Mouse (Mus musculus) liver, embryonic 15.5 days (tissue): ENCODE measurements at regions not wholly inside any gene's neighbourhood (a gene's known extent, or its start where the extent isn't known, plus 50 kb on each side); places are given as distances from the start of the nearest gene placed in this dataset.
"Not testable (repeated sequence)": the region's sequence is repeated elsewhere in the genome, so short reads cannot be mapped to it uniquely, and the experiment has no call there.

Experiments
- ATAC-seq: fragments of 200-750 bp; cut with Nextera tagmentation; 2 replicates; pipeline ENCODE4 v1.8.0; 2017; ENCODE audit warnings: moderate number of reproducible peaks, mild to moderate bottlenecking, moderate library complexity; ENCODE audit not compliant: insufficient read depth
- H3K27ac ChIP-seq: fragments of 300-500 bp; sonication (generic); replicated peaks from 2 replicates; pipeline ENCODE4 v1.5.1; 2015; ENCODE audit warnings: mild to moderate bottlenecking, inconsistent platforms
- H3K27me3 ChIP-seq: fragments of 300-500 bp; sonication (generic); 2 replicates; pipeline ENCODE4 v1.6.1; 2015; ENCODE audit warnings: mild to moderate bottlenecking, inconsistent platforms
- H3K36me3 ChIP-seq: fragments of 300-500 bp; sonication (generic); replicated peaks from 2 replicates; pipeline ENCODE4 v1.6.1; 2015; ENCODE audit warnings: moderate library complexity, mild to moderate bottlenecking, inconsistent platforms
- H3K4me1 ChIP-seq: fragments of 300-500 bp; sonication (generic); replicated peaks from 2 replicates; pipeline ENCODE4 v1.6.1; 2015; ENCODE audit warnings: inconsistent platforms
- H3K4me2 ChIP-seq: fragments of 300-500 bp; sonication (generic); 2 replicates; pipeline ENCODE4 v1.6.1; 2015; ENCODE audit warnings: moderate library complexity, mild to moderate bottlenecking, inconsistent platforms
- H3K4me3 ChIP-seq: fragments of 300-500 bp; sonication (generic); replicated peaks from 2 replicates; pipeline ENCODE4 v1.5.1; 2015; ENCODE audit warnings: mild to moderate bottlenecking, inconsistent platforms
- H3K9ac ChIP-seq: fragments of 300-500 bp; sonication (generic); 2 replicates; pipeline ENCODE4 v1.6.1; 2015; ENCODE audit warnings: moderate library complexity, mild to moderate bottlenecking, inconsistent platforms
- H3K9me3 ChIP-seq: fragments of 300-500 bp; sonication (generic); replicated peaks from 2 replicates; pipeline ENCODE4 v1.6.1; 2016; ENCODE audit warnings: inconsistent platforms
- WGBS: fragments of 180-500 bp; shearing (Covaris S2); methylation state at CpG from one replicate; pipeline ENCODE4 v1.1.7; 2015; ENCODE audit warnings: mixed read lengths; ENCODE audit not compliant: insufficient replicate concordance; 5-methylcytosine and 5-hydroxymethylcytosine counted together

GRCm38 (mm10) chr6:140222534-140223324 is 181.5 kb upstream of the Plcz1 start:
- H3K4me2 ChIP-seq: no peak overlapping the region

GRCm38 (mm10) chr6:140221653-140222272 is 180.5 kb upstream of the Plcz1 start:
- Histone ChIP-seq H3K27me3 (no peaks in the 10 kb centered on the region), H3K9me3 (no peaks in the 10 kb centered on the region), H3K36me3 (no peaks in the 10 kb centered on the region), H3K4me3 (no peak overlapping the region), H3K9ac (no peak overlapping the region), H3K27ac (no peak overlapping the region), H3K4me1 (no peaks in the 10 kb centered on the region), H3K4me2 (no peak overlapping the region)
- WGBS: 46% methylated on average over 5 of the region's 5 CpGs
- no peak for ATAC-seq

More at GRCm38 (mm10) chr6:140222534-140223324, 181.5 kb upstream of the Plcz1 start:
- Histone ChIP-seq H3K4me1 (no peaks in the 10 kb centered on the region), H3K9ac (no peak overlapping the region), H3K36me3 (no peaks in the 10 kb centered on the region), H3K9me3 (no peaks in the 10 kb centered on the region), H3K4me3 (no peak overlapping the region), H3K27ac (no peak overlapping the region), H3K27me3 (no peaks in the 10 kb centered on the region)
- WGBS: 50% methylated on average over 1 of the region's 1 CpGs
- no peak for ATAC-seq

- no peak for ATAC-seq
- no peak overlapping the region for H3K4me3 ChIP-seq
- H3K36me3 ChIP-seq: no peaks in the 10 kb centered on the region
- 65% methylated on average over 10 of the region's 10 CpGs for WGBS
- H3K27ac ChIP-seq: no peak overlapping the region
- H3K4me2 ChIP-seq: no peak overlapping the region
- no peaks in the 10 kb centered on the region for H3K27me3 ChIP-seq
- no peaks in the 10 kb centered on the region for H3K9me3 ChIP-seq
- H3K4me1 ChIP-seq: no peaks in the 10 kb centered on the region
- H3K9ac ChIP-seq: no peak overlapping the region
Measured at GRCm38 (mm10) chr6:140218789-140219188, 177.5 kb upstream of the Plcz1 start.

- Histone ChIP-seq H3K27me3 (no peaks in the 10 kb centered on the region), H3K4me3 (no peak overlapping the region), H3K36me3 (no peaks in the 10 kb centered on the region), H3K9me3 (0 out of 2 replicates have a peak, but pooled peaks cover 2% of the 10 kb centered on the region), H3K4me2 (no peak overlapping the region), H3K27ac (no peak overlapping the region), H3K9ac (no peak overlapping the region), H3K4me1 (no peaks in the 10 kb centered on the region)
- ATAC-seq: no peak
- 42% methylated on average over 2 of the region's 2 CpGs for WGBS
Measured at GRCm38 (mm10) chr6:140212403-140212802, 171.1 kb upstream of the Plcz1 start.

- no peak overlapping the region for H3K27ac ChIP-seq
- no peak overlapping the region for H3K4me2 ChIP-seq
- H3K4me1 ChIP-seq: no peaks in the 10 kb centered on the region
- no peak overlapping the region for H3K9ac ChIP-seq
- H3K36me3 ChIP-seq: no peaks in the 10 kb centered on the region
- H3K27me3 ChIP-seq: no peaks in the 10 kb centered on the region
- 0 out of 2 replicates have a peak, but pooled peaks cover 2% of the 10 kb centered on the region for H3K9me3 ChIP-seq
- WGBS: 66% methylated on average over 6 of the region's 6 CpGs
- ATAC-seq: no peak
- no peak overlapping the region for H3K4me3 ChIP-seq
Measured at GRCm38 (mm10) chr6:140210141-140210540, 168.9 kb upstream of the Plcz1 start.

- Histone ChIP-seq H3K27me3 (no peaks in the 10 kb centered on the region), H3K27ac (no peak overlapping the region), H3K36me3 (no peaks in the 10 kb centered on the region), H3K4me1 (no peaks in the 10 kb centered on the region), H3K9ac (no peak overlapping the region), H3K4me2 (no peak overlapping the region), H3K9me3 (0 out of 2 replicates have a peak, but pooled peaks cover 2% of the 10 kb centered on the region), H3K4me3 (no peak overlapping the region)
- ATAC-seq: no peak
- 69% methylated on average over 14 of the region's 14 CpGs for WGBS
Measured at GRCm38 (mm10) chr6:140209083-140209482, 167.8 kb upstream of the Plcz1 start.

- H3K9me3 ChIP-seq: 0 out of 2 replicates have a peak, but pooled peaks cover 2% of the 10 kb centered on the region
- no peaks in the 10 kb centered on the region for H3K4me1 ChIP-seq
- no peak overlapping the region for H3K27ac ChIP-seq
- 69% methylated on average over 3 of the region's 3 CpGs for WGBS
- ATAC-seq: no peak
- no peak overlapping the region for H3K4me2 ChIP-seq
- no peak overlapping the region for H3K9ac ChIP-seq
- no peaks in the 10 kb centered on the region for H3K27me3 ChIP-seq
- H3K36me3 ChIP-seq: no peaks in the 10 kb centered on the region
- H3K4me3 ChIP-seq: no peak overlapping the region
Measured at GRCm38 (mm10) chr6:140208375-140208774, 167.1 kb upstream of the Plcz1 start.

GRCm38 (mm10) chr6:140206676-140207075 is 165.4 kb upstream of the Plcz1 start:
- H3K4me1 ChIP-seq, H3K27me3 ChIP-seq, H3K27ac ChIP-seq, H3K36me3 ChIP-seq, H3K4me3 ChIP-seq, H3K4me2 ChIP-seq, H3K9me3 ChIP-seq, ATAC-seq, H3K9ac ChIP-seq: not testable (repeated sequence)
- WGBS: 74% methylated on average over 11 of the region's 11 CpGs

GRCm38 (mm10) chr6:140201356-140201755 is 160.1 kb upstream of the Plcz1 start:
- no peak overlapping the region for H3K27ac ChIP-seq
- no peaks in the 10 kb centered on the region for H3K4me1 ChIP-seq
- no peaks in the 10 kb centered on the region for H3K27me3 ChIP-seq
- no peak overlapping the region for H3K4me3 ChIP-seq
- H3K9me3 ChIP-seq: no peaks in the 10 kb centered on the region
- ATAC-seq: no peak
- WGBS: 24% methylated on average over 1 of the region's 1 CpGs
- no peak overlapping the region for H3K4me2 ChIP-seq
- no peaks in the 10 kb centered on the region for H3K36me3 ChIP-seq
- no peak overlapping the region for H3K9ac ChIP-seq

- H3K36me3 ChIP-seq: no peaks in the 10 kb centered on the region
- no peak overlapping the region for H3K4me3 ChIP-seq
- no peak overlapping the region for H3K27ac ChIP-seq
- WGBS: 42% methylated on average over 5 of the region's 5 CpGs
- no peaks in the 10 kb centered on the region for H3K4me1 ChIP-seq
- H3K9ac ChIP-seq: no peak overlapping the region
- H3K9me3 ChIP-seq: no peaks in the 10 kb centered on the region
- no peaks in the 10 kb centered on the region for H3K27me3 ChIP-seq
- H3K4me2 ChIP-seq: no peak overlapping the region
- ATAC-seq: no peak
Measured at GRCm38 (mm10) chr6:140200322-140200721, 159.1 kb upstream of the Plcz1 start.

GRCm38 (mm10) chr6:140198036-140198435 is 156.8 kb upstream of the Plcz1 start:
- Histone ChIP-seq H3K4me2 (no peak overlapping the region), H3K27me3 (no peaks in the 10 kb centered on the region), H3K4me3 (no peak overlapping the region), H3K36me3 (no peaks in the 10 kb centered on the region), H3K27ac (no peak overlapping the region), H3K9me3 (no peaks in the 10 kb centered on the region), H3K9ac (no peak overlapping the region), H3K4me1 (no peaks in the 10 kb centered on the region)
- WGBS: 50% methylated on average over 6 of the region's 6 CpGs
- no peak for ATAC-seq
